Mouse (Mus musculus): ENCODE data around the gene Mctp1.
"Not testable (repeated sequence)": the region's sequence is repeated elsewhere in the genome, so short reads cannot be mapped to it uniquely, and the experiment has no call there.

Gene Mctp1

DNA sequence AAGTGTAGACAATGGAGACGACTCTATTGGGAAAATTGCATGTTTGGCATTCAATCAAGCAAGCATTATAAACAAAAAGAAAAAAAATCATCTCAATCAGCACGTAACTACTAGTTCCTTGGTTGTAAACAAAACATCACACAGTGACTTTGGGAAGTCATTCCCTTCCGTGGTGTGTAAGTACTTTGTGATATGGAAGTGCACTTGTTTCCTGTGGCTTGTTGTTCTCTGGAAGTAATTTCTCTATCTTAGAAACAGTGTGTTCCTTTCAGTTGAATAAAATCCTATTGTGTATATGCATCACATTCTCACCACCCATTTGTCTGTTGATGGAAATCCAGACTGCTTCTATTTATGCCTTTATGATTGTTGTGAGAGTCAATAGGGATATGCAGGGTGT is 201.1 kb downstream of the Mctp1 start:
- ChIA-PET POLR2A (no interaction called here), CTCF (no interaction called here)

DNA sequence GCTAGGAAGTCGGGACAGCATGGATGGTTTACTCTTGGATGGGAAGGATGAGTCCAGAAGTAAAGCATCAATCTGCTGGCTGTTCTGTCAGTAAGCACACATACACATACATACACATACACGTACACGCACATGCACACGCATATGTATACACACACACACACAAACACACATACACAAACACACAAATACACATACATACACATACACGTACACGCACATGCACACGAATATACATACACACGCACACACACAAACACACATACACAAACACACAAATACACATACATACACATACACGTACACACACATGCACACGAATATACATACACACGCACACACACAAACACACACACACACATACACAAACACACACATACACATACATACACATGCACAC is 206.4 kb downstream of the Mctp1 start:
- CTCF ChIA-PET = interaction anchor here in 2 of 4 experiments (0.7 kb wide), 2 partner anchors 35 to 162 kb away, joined by 3 to 5 read pairs; no protein-coding TSS in a partner anchor
- POLR2A ChIA-PET = not testable (repeated sequence)

DNA sequence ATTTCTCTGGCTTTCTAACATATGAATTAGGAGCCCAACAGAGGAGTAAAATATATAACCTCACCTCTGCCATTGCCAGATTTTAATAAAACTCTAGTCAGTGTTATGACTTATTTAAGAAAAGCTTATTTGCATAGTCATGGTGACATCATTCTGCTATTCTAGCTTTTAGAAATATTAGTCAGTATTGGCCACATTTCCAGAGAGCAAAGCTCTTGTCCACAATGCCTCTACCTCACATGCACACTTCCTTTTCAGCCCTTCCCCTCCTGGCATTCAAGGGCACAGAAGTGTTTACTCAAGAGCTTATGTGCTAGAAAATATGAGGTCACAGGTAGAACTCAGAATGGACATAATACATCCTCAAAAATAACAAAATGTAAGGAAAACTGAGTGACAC is 206.9 kb downstream of the Mctp1 start:
- POLR2A ChIA-PET = no interaction called here
- CTCF ChIA-PET = interaction anchor here in 1 of 4 experiments (0.7 kb wide), 1 partner anchor 35 kb away, joined by 5 read pairs; no protein-coding TSS in a partner anchor

DNA sequence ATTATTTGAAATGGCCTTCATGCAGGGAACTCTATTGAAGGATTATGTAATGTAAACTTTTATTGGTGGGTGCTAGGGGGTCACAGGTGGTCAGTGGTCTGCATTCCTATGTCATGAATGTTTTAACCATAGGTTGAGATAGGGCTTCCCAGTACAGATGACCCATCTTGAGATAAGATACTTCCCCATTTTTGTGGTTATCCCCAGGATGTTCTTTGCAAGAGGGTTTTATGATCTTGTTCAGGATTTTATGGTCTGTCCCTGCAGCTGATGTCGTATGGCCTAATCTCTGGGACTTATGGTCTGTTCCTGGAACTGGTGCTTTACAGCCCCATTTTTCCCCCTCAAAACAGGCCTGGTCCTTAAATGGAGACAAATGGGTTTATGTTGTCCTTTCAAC is 207.4 kb downstream of the Mctp1 start:
- ChIA-PET POLR2A (no interaction called here), CTCF (interaction anchor here in 1 of 4 experiments (0.7 kb wide), 1 partner anchor 34 kb away, joined by 5 read pairs; no protein-coding TSS in a partner anchor)

DNA sequence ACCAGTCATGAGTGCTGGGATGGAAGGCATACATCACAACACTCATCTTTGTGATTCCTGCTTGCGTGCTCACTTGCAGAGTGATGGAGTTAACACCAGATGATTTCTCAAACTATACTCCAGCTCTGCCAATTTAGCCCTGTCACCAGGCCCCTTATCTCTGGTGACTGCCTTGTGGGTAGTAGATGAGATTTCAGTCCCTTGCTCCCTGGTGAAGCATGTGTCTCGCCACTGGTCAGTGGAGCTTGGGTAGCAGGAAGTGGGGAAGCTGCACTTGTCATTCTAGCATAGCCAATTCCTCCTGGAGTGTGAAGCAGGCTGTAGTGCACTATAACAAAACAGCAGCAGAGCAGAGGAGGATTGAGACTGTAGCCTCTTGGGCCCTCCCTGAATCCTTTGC is 208.6 kb downstream of the Mctp1 start:
- ChIA-PET CTCF (no interaction called here), POLR2A (no interaction called here)

DNA sequence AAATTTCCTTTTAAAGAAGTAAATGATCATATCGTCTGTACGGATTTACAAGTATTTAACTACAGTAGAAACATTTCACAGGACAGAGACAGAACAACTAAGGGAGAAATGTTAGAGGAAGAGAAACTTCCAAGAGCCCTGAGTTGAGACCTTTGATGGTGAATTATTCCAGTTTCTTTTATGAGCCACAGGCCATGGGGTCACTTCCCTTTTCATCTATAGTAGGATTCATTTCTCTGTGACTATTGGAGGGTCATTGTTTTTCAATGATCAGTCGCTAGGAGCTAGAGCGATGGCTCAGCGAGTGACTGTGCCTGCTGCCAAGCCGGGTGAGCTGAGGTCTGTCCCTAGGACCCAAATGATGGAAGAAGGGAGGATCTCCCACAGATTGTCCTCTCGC is 212.7 kb downstream of the Mctp1 start:
- ChIA-PET CTCF (no interaction called here), POLR2A (no interaction called here)

DNA sequence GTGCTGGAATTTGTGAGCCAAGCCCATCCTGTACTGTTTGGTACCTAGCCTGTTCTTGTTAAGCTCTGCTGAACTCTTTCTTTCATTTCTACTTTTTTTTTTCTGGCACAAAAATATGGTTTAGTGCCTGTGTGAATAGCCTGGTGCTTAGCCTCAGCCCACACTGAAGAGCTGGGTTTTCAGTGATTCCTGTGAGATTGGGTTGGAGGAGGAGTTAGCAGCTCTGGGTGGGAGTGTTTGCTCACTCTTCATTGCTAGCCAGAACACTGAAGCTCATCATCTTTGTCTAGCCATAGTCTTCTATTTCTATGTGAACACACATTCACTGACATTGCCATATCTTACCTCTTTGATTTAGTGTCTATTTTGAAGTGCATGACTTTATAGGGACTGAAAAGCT is 225.1 kb downstream of the Mctp1 start:
- CTCF ChIA-PET = interaction anchor here in 2 of 4 experiments (0.6 to 0.7 kb wide), 2 partner anchors 101 to 224 kb away, joined by 3 to 6 read pairs; no protein-coding TSS in a partner anchor
- POLR2A ChIA-PET = no interaction called here

DNA sequence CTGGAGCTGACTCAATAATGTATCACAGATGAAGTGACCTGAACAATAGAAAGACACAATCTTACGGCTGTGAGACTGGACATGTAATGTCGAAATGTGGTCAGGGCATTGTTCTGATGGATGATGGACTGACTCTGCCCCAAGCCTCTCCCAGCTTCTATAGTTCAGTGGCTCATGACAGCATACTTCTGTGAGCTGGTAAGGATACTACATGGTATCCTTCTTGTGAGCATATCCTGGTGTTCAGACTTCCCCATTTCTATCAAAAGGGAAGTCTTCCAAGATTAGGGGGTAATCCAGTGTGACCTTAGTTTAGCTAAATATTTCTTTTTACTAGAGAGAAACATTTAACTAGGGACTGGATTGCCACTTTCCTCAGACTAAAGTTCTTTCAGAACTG is 227.2 kb downstream of the Mctp1 start:
- ChIA-PET CTCF (no interaction called here), POLR2A (no interaction called here)

DNA sequence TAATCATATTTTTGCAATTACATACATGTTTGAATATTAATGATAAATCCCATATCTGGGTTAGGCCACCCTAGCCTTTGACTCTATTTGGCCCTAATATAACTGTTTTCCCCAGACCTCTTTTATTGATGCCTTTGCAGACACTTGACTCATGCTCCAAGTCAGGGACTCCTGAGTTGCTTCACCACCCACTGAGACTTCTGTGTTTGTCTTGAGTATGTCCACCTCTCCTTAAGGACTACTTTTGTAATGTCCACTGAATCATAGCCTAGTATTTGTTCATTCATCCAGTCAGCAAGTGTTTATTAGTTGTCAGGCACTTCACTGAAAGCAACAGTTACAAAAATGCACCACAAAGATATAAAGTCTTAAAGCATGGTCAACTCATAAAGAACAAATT is 235.8 kb downstream of the Mctp1 start:
- POLR2A ChIA-PET = no interaction called here
- CTCF ChIA-PET = no interaction called here

DNA sequence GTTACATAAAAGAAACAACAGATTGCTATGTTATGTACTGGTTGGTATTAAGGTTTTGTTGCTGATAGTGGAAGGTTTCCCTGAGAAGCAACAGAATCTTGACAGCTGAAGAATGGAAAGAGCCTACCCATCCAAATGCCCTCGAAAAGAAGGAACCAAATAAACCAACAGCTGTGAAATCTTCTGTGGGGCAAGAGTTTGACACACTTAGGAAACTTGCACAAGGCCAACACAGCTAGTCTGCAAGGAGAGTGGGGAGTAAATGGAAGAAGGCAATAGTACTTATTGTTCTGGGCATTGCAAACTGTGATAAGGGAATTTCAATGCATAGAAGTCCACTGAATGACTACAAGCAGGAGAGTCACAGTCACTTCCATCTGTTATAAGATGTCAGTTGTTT is 236.2 kb downstream of the Mctp1 start:
- POLR2A ChIA-PET = no interaction called here
- CTCF ChIA-PET = no interaction called here

DNA sequence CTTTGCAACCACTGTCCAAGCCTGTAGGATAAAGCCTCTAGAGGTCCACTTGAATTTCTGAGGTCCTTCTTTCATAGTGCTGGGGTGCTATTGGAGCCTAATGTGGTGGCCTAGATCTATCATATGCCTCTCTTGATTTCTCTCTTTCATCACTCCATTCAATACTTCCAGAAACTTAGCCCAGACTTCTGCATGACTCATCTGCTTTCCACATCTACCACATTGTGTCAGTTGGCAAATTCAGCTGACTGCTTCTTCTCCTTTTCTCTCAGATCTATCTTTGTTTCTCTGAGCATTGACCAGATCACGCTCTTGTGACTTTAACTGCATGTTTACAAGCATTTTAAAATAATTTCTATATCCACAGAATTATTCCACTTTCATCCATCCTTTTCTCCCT is 249.4 kb downstream of the Mctp1 start:
- POLR2A ChIA-PET = no interaction called here
- CTCF ChIA-PET = no interaction called here

DNA sequence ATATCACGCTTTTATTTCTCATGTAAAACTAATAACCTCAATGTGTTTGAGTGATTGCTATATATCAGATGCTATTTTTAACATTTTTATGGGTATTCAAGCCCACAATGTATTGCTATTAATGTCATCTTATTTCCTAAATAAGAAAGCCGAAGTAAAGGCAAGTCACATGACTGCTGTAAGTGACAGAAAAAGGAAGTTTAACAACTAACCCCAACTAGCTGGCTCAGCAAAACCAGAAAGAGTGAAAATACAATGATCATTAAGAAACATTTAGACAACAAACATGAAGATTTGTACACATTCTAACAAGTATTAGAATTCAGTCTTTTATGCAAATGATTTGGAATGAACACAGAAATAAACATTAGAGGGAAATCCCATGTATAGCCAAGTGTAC is 253.9 kb downstream of the Mctp1 start:
- ChIA-PET CTCF (no interaction called here), POLR2A (no interaction called here)

DNA sequence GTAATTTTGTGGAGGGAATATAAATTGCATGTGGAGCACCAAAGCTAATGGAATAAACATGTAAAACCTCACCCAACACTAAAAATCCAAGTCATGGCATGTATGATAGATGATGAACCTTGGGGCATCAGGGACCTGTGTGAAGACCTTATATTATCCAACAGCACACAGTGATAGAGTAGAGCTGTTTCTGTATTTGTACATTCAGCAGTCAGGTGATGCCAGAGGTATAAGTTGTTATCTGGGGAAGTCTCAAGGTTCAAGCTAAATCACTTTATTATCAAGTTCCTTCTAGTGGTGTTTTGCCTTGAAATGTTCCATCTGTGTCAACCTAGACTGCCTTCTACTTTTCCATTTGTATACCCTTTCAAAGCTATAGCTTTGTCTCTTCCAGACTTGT is 275.2 kb downstream of the Mctp1 start:
- ChIA-PET CTCF (no interaction called here), POLR2A (no interaction called here)

DNA sequence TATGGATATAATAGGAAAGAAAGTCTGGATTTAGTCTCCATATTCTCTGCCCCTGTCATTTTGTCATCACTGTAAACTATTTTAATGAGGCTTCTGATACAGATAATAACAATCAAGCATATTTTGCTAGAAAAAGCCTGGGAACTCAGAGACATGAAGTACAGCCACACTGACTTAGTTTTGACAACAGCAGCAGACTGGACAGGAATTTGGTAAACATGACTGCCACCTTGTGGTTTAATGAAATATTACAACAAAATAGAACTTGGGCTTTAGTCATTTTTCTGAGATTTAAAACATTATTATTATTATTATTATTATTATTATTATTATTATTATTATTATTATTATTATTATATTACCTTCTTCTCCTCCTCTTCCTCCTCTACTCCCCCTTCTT is 297.0 kb downstream of the Mctp1 start:
- CTCF ChIA-PET = interaction anchor here in 1 of 4 experiments (0.6 to 0.7 kb wide), 2 partner anchors 10 to 348 kb away, joined by 3 to 4 read pairs; no protein-coding TSS in a partner anchor

DNA sequence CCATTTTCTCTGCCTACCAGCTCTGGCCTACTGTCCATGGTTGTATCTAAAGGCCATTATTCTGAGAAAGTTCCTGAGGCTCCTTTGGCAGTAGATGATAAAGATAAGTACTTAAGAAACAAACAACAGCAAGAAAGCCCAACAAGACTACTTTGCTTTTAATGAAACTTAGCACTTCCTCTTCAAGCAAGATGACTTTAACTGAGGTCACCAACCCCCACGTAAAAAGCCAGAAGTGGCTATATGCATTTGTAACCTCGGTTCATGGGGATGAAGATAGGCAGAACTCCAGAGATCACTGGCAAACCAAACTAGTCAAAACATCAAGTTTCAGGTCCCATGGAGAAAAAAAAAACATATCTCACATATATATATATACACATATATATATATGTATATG is 305.0 kb downstream of the Mctp1 start:
- POLR2A ChIA-PET = no interaction called here
- CTCF ChIA-PET = no interaction called here

More for the DNA sequence above, 297.0 kb downstream of the Mctp1 start:
- POLR2A ChIA-PET = interaction anchor here in 1 of 4 experiments (1.4 kb wide), 1 partner anchor 133 kb away, joined by 3 read pairs; no protein-coding TSS in a partner anchor

DNA sequence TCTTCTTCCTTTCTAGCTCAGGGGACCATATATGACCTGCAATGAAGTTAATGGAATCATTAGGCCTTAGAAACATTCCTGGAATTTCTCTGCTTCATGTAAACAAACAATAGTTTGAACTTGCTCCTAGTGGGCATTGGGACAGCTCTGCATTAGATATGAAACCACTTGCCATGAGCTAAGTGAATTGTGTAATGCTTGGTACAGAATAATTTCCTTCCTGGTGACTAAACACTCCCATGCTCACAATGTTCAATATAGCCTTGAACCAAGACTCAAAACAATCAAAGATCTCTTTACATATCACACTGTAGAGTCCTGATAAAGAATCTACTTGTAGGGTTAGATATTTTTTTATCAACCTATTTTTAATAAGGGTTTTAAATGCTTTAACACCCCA is 305.8 kb downstream of the Mctp1 start:
- CTCF ChIA-PET = interaction anchor here in 1 of 4 experiments (0.6 kb wide), 1 partner anchor 416 kb away, joined by 3 read pairs; no protein-coding TSS in a partner anchor
- POLR2A ChIA-PET = no interaction called here

DNA sequence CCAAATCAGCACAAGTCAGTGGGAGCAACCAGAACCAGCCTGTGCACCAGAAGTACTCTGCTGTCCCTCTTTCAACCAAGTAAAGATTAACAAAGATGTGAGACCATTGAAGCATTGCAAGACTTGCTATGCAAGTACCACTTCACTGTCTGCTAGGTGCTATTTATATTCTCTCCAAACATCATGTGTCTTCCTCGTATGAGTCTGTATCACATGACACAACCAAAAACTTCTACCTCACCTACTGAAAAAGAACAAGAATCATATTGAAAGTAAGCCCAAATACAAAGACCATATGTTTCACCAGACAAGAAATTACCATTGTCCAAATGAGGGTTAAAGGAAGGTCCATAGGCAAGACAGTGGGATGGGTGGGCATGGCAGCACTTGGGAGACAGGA is 306.4 kb downstream of the Mctp1 start:
- POLR2A ChIA-PET = no interaction called here
- CTCF ChIA-PET = interaction anchor here in 1 of 4 experiments (0.6 to 0.7 kb wide), 2 partner anchors 60 to 823 kb away, joined by 5 to 6 read pairs; no protein-coding TSS in a partner anchor

DNA sequence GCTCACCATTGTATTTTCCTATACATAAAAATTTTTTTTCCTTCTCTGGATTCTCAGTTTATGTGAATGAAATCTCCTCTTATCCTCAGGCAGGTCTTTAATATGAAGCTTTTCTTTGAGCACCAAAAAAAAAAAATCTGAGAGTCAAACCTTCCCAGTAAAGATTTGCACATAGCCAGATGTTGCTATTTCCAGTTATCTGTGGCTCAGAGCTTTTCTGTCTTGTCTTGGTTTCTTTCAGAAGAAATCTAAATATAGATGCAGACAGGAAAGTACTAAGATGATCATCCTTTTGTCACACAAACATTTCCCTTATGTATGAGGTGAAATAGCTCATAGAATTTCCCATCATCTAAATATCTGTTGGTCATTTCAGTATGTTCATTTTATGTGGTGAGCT is 349.7 kb downstream of the Mctp1 start:
- ChIA-PET CTCF (interaction anchor here in 1 of 4 experiments (0.7 kb wide), 1 partner anchor 26 kb away, joined by 4 read pairs; no protein-coding TSS in a partner anchor), POLR2A (no interaction called here)

DNA sequence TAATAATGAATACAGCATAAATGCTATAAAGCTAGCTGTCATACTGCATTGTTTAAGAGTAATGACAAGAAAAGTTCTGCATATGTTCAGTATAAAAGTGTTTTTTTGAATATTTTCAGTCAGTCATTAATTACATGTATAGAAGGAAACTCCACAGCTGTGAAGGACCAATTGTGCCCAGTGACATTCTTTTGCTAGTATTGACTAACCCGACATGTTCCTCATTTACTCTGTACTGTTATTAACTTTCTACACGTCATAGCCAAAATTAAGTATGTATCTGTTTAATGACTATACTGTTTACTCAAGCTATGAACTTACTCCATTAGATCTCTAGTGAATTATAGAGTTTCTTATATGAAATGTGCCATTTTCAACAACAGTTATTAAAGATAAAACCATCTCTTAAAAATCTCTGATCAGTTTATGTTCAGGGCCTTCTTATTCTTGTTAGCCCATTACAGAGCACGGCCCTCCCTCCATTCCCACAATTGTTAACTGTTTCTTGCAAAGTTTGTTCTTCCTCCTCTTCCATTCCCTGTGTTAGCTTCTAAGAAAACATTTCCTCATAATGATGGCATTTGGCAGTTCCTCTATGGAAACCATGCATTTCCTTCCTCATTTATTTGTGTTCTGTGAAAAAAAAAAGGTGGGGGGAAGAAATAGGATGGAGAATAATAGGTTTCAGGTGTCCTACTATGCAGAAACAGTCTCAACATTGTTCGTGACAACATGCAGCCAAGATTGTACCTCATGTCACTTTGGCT is 366.5 kb downstream of the Mctp1 start:
- POLR2A ChIA-PET = no interaction called here
- CTCF ChIA-PET = interaction anchor here in 1 of 4 experiments (0.6 kb wide), 1 partner anchor 60 kb away, joined by 5 read pairs; no protein-coding TSS in a partner anchor

DNA sequence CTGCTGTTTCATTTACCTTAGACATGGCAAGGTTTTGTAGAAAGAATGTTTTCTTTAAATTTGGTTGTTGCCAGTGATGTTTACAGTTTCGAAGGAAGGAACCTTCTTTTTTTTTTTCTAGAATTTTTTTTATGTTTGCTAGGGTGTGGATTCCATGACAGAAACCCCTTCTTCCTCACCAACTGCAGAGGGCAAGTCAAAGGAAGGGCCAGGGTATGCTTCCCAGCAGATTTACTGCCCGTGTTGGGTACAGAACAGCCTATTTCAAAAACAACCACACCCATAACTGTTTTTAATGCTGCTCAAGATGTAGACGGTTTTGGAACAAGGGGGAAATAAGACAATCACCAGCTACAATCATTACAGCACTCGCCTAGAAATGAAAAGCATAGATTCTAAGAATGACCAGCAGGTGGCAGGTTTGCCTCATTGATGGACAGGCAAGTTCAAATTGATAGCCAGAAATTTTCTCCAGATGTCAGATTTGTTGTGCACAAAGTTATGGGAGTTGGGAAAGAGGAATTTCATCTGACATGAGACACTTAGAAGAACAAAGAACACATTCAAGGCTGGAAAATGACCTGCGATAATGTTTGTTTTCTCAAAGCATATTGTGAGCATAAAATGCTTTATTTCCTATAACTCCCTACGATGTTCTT is 375.6 kb downstream of the Mctp1 start:
- ChIA-PET CTCF (interaction anchor here in 2 of 4 experiments (0.7 to 1.0 kb wide), 2 partner anchors 83 to 1317 kb away, joined by 3 read pairs; no protein-coding TSS in a partner anchor), POLR2A (interaction anchor here in 1 of 4 experiments (0.8 kb wide), 1 partner anchor 1335 kb away, joined by 6 read pairs; no protein-coding TSS in a partner anchor)

DNA sequence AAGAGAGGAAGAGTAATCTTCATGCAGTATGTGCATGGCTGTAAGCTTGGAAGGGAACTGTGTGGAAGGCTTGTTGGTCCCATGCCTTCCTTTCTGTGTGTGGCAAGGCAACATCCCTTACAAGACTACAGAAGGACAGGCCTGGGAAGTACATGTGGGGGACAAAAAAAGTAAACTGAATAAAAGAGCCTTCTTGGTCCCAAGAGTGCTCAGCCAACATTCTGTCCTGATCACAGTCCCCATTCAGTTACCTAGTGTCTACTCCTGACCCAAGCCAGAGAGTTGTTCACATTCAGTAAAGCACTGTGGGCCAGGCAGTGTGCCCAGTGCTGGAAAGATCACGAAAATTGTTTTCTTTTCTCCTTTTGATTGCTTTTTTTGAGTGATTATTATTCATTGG is 415.3 kb downstream of the Mctp1 start:
- POLR2A ChIA-PET = no interaction called here
- CTCF ChIA-PET = no interaction called here
